Mouse (Mus musculus) limb, embryonic 14.5 days (tissue): ENCODE measurements at regions not wholly inside any gene's neighbourhood (a gene's known extent, or its start where the extent isn't known, plus 50 kb on each side); places are given as distances from the start of the nearest gene placed in this dataset.
A peak's percentile ranks its signal among the peaks of the same experiment; 100 is the strongest.

ENCODE experiments used
- ATAC-seq: fragments of 200-750 bp; cut with Nextera tagmentation; 2 replicates; pipeline ENCODE4 v1.8.0; 2017; ENCODE audit warnings: low read depth, moderate number of reproducible peaks, moderate TSS enrichment; ENCODE audit not compliant: low FRiP score
- DNase-seq: peaks from one replicate; pipeline ENCODE4 v3.0.0-alpha.2; 2015; ENCODE audit warnings: low spot score
- H3K27ac ChIP-seq: fragments of 300-500 bp; sonication (generic); replicated peaks from 2 replicates; pipeline ENCODE4 v1.5.1; 2014; ENCODE audit warnings: low read depth, mild to moderate bottlenecking, low read length, moderate library complexity, mixed read lengths
- H3K27me3 ChIP-seq: fragments of 300-500 bp; sonication (generic); 2 replicates; pipeline ENCODE4 v1.6.1; 2014; ENCODE audit warnings: low read length, mixed read lengths; ENCODE audit not compliant: control insufficient read depth, insufficient read depth
- H3K36me3 ChIP-seq: fragments of 300-500 bp; sonication (generic); 2 replicates; pipeline ENCODE4 v1.6.1; 2014; ENCODE audit warnings: mild to moderate bottlenecking, low read length, moderate library complexity, mixed read lengths; ENCODE audit not compliant: control insufficient read depth, insufficient read depth
- H3K4me1 ChIP-seq: fragments of 300-500 bp; sonication (generic); 2 replicates; pipeline ENCODE4 v1.6.1; 2014; ENCODE audit warnings: antibody characterized with exemption, low read length, mixed read lengths; ENCODE audit not compliant: control insufficient read depth, insufficient read depth
- H3K4me2 ChIP-seq: fragments of 300-500 bp; sonication (generic); replicated peaks from 2 replicates; pipeline ENCODE4 v1.6.1; 2014; ENCODE audit warnings: low read depth, mild to moderate bottlenecking, low read length, moderate library complexity; ENCODE audit not compliant: severe bottlenecking
- H3K4me3 ChIP-seq: fragments of 300-500 bp; sonication (generic); replicated peaks from 2 replicates; pipeline ENCODE4 v1.5.1; 2014; ENCODE audit warnings: low read length
- H3K9ac ChIP-seq: fragments of 300-500 bp; sonication (generic); 2 replicates; pipeline ENCODE4 v1.6.1; 2014; ENCODE audit warnings: mild to moderate bottlenecking, low read depth, low read length, moderate library complexity; ENCODE audit not compliant: severe bottlenecking
- H3K9me3 ChIP-seq: fragments of 300-500 bp; sonication (generic); 2 replicates; pipeline ENCODE4 v1.6.1; 2016; ENCODE audit warnings: low read length; ENCODE audit not compliant: control insufficient read depth
- POLR2A ChIP-seq: fragments of 200-500 bp; IDR thresholded peaks from 2 replicates; pipeline ENCODE4 v1.8.0; 2012; ENCODE audit warnings: inconsistent platforms, mild to moderate bottlenecking, moderate library complexity, borderline replicate concordance; ENCODE audit not compliant: insufficient read depth, insufficient read length; ENCODE audit errors: extremely low read depth
- WGBS: fragments of 180-500 bp; shearing (Covaris S2); extraction: QIAGEN DNeasy Blood & Tissue Kit; methylation state at CpG from one replicate; pipeline ENCODE4 v1.1.7; 2014; 5-methylcytosine and 5-hydroxymethylcytosine counted together

- Histone ChIP-seq H3K4me2 (peak overlapping the region; percentile 18; the same call in 1 of the 2 replicates), H3K36me3 (no peaks in the 10 kb centered on the region), H3K4me1 (peaks cover 11% of the 10 kb centered on the region; the same call in 1 of the 2 replicates), H3K27me3 (no peaks in the 10 kb centered on the region), H3K27ac (no peak overlapping the region), H3K9ac (no peak overlapping the region), H3K4me3 (no peak overlapping the region), H3K9me3 (no peaks in the 10 kb centered on the region)
- DNase-seq (peak; percentile 32), ATAC-seq (no peak)
- 8% methylated on average over 11 of the region's 11 CpGs for WGBS
- no peak for TF ChIP-seq POLR2A
These were observed 565.7 kb downstream of the Bcl11a start for GRCm38 (mm10) chr11:24643439-24644109.

GRCm38 (mm10) chr11:24652852-24653251 lies 575.0 kb downstream of the Bcl11a start:
- no peak for TF ChIP-seq POLR2A
- Histone ChIP-seq H3K27me3 (no peaks in the 10 kb centered on the region), H3K4me3 (no peak overlapping the region), H3K27ac (no peak overlapping the region), H3K4me2 (no peak overlapping the region), H3K9ac (no peak overlapping the region), H3K9me3 (no peaks in the 10 kb centered on the region), H3K36me3 (no peaks in the 10 kb centered on the region), H3K4me1 (no peaks in the 10 kb centered on the region)
- 78% methylated on average over 3 of the region's 3 CpGs for WGBS
- no peak for DNase-seq
- ATAC-seq: no peak

GRCm38 (mm10) chr11:24664082-24664481 lies 586.2 kb downstream of the Bcl11a start:
- Histone ChIP-seq H3K27ac (no peak overlapping the region), H3K36me3 (no peaks in the 10 kb centered on the region), H3K27me3 (no peaks in the 10 kb centered on the region), H3K4me3 (no peak overlapping the region), H3K4me1 (no peaks in the 10 kb centered on the region), H3K4me2 (no peak overlapping the region), H3K9me3 (no peaks in the 10 kb centered on the region), H3K9ac (no peak overlapping the region)
- no peak for DNase-seq
- no peak for ATAC-seq
- TF ChIP-seq POLR2A: no peak
- WGBS: 42% methylated on average over 4 of the region's 4 CpGs

GRCm38 (mm10) chr11:24665310-24665709 lies 587.5 kb downstream of the Bcl11a start:
- no peaks in the 10 kb centered on the region for H3K9me3 ChIP-seq
- DNase-seq: no peak
- H3K4me3 ChIP-seq: no peak overlapping the region
- no peaks in the 10 kb centered on the region for H3K4me1 ChIP-seq
- 89% methylated on average over 2 of the region's 2 CpGs for WGBS
- H3K4me2 ChIP-seq: no peak overlapping the region
- no peak for TF ChIP-seq POLR2A
- H3K27ac ChIP-seq: no peak overlapping the region
- ATAC-seq: no peak
- H3K9ac ChIP-seq: no peak overlapping the region
- no peaks in the 10 kb centered on the region for H3K36me3 ChIP-seq
- H3K27me3 ChIP-seq: no peaks in the 10 kb centered on the region

- no peak for DNase-seq
- 94% methylated on average over 4 of the region's 4 CpGs for WGBS
- no peaks in the 10 kb centered on the region for H3K27me3 ChIP-seq
These were observed 593.8 kb downstream of the Bcl11a start for GRCm38 (mm10) chr11:24671662-24672061.

More at GRCm38 (mm10) chr11:24671662-24672061, 593.8 kb downstream of the Bcl11a start:
- Histone ChIP-seq H3K9ac (no peak overlapping the region), H3K4me2 (no peak overlapping the region), H3K4me3 (no peak overlapping the region), H3K27ac (no peak overlapping the region), H3K9me3 (no peaks in the 10 kb centered on the region), H3K4me1 (peaks cover 10% of the 10 kb centered on the region; the same call in 1 of the 2 replicates), H3K36me3 (no peaks in the 10 kb centered on the region)
- TF ChIP-seq POLR2A: no peak
- no peak for ATAC-seq
